Mouse (Mus musculus) neural tube, embryonic 10.5 days (tissue): ENCODE data around the gene F12.

Experiments used
- DNase-seq: peaks from one replicate; pipeline ENCODE4 v3.0.0-alpha.2; 2017; ENCODE audit warnings: low spot score; ENCODE audit errors: extremely low spot score

F12 gene

GRCm38 (mm10) chr13:55426613-55427012 lies at the start of gene F12:
TSS of gene F12 (minus strand) at chr13:55426793.
- no peak for DNase-seq

- no peak for DNase-seq
These were observed 49.7 kb upstream of the F12 start for GRCm38 (mm10) chr13:55476256-55476655.

GRCm38 (mm10) chr13:55475750-55476149 lies 49.2 kb upstream of the F12 start:
- no peak for DNase-seq

- DNase-seq = peak; percentile 49
These were observed 48.1 kb upstream of the F12 start for GRCm38 (mm10) chr13:55474621-55475069.

GRCm38 (mm10) chr13:55473961-55474360 lies 47.4 kb upstream of the F12 start:
- DNase-seq = no peak

GRCm38 (mm10) chr13:55473076-55473831 lies 46.7 kb upstream of the F12 start:
- DNase-seq = peak; percentile 54

GRCm38 (mm10) chr13:55472132-55473022 lies 45.8 kb upstream of the F12 start:
- DNase-seq = peak; percentile 82

GRCm38 (mm10) chr13:55471819-55472131 lies 45.2 kb upstream of the F12 start:
- no peak for DNase-seq

- DNase-seq = peak; percentile 95
These were observed 44.7 kb upstream of the F12 start for GRCm38 (mm10) chr13:55471156-55471818.

- DNase-seq = no peak
These were observed 43.8 kb upstream of the F12 start for GRCm38 (mm10) chr13:55470372-55470771.

- peak; percentile 55 for DNase-seq
These were observed 42.4 kb upstream of the F12 start for GRCm38 (mm10) chr13:55468851-55469560.

GRCm38 (mm10) chr13:55465830-55466440 lies 39.3 kb upstream of the F12 start:
- DNase-seq = no peak

GRCm38 (mm10) chr13:55465184-55465583 lies 38.6 kb upstream of the F12 start:
- no peak for DNase-seq

GRCm38 (mm10) chr13:55464027-55464884 lies 37.7 kb upstream of the F12 start, which contains the start of gene Prr7:
TSS of gene Prr7 (plus strand) at chr13:55464267.
- peak; percentile 85 for DNase-seq

- no peak for DNase-seq
These were observed 36.9 kb upstream of the F12 start for GRCm38 (mm10) chr13:55463399-55464026.

GRCm38 (mm10) chr13:55462965-55463364 lies 36.4 kb upstream of the F12 start:
- DNase-seq = no peak

GRCm38 (mm10) chr13:55451785-55452549 lies 25.4 kb upstream of the F12 start:
- DNase-seq = no peak

GRCm38 (mm10) chr13:55451296-55451695 lies 24.7 kb upstream of the F12 start:
- no peak for DNase-seq
